Mouse (Mus musculus): Measurements from ENCODE around the gene Map2k5. TPM values are rescaled to one million over a fixed set of nuclear protein-coding genes. Genes with fewer than 3 reads are reported as not detected.
A peak's percentile ranks its signal among the peaks of the same experiment; 100 is the strongest.

The Map2k5 gene
- polyA plus RNA-seq, 1 experiment from 2014 or later: 27.3 TPM

- Histone ChIP-seq H3K27ac (ENCODE audit: low read length) (no peak overlapping the region), H3K4me1 (replicated peaks; ENCODE audit: control insufficient read depth, insufficient read depth, low read length) (peaks cover 32% of the 10 kb centered on the region), H3K36me3 (ENCODE audit: control insufficient read depth, insufficient read depth, low read length) (no peaks in the 10 kb centered on the region), H3K9ac (ENCODE audit: low read length) (no peak overlapping the region), H3K9me3 (ENCODE audit: control insufficient read depth, low read length) (no peaks in the 10 kb centered on the region), H3K4me3 (ENCODE audit: low read length) (no peak overlapping the region), H3K4me2 (ENCODE audit: low read depth, low read length) (no peak overlapping the region), H3K27me3 (ENCODE audit: control insufficient read depth, insufficient read depth, low read depth, low read length) (peaks cover 99% of the 10 kb centered on the region)
- WGBS: 1% methylated on average over 47 of the region's 47 CpGs
- ATAC-seq (ENCODE audit: low read depth): no peak
Measured at GRCm38 (mm10) chr9:63143641-63144501, 233.8 kb downstream of the Map2k5 start.

DNA sequence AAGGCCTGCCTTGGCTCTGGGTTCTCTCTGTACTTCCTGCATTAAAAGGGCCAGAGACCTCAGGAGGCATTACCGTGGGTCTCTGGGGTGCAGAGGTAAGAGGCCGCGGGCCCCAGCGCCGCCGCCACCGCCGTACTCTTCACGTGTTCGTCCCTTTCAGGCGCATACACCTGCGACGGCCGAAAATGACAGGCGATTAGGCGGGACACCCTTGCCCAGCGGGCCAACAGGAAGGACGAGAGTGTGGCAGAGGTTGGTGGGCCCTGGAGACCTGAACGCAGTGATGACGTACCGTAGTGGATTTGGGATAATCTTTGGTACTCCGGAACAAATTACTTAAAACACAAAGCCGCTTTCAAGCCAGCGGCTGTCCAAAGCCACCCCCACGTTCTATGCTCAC is 234.5 kb downstream of the Map2k5 start:
- ATAC-seq (ENCODE audit: low read depth): no peak
- Histone ChIP-seq H3K9ac (ENCODE audit: low read length) (no peak overlapping the region), H3K9me3 (ENCODE audit: control insufficient read depth, low read length) (no peaks in the 10 kb centered on the region), H3K27me3 (ENCODE audit: control insufficient read depth, insufficient read depth, low read depth, low read length) (peaks cover 99% of the 10 kb centered on the region), H3K27ac (ENCODE audit: low read length) (no peak overlapping the region), H3K4me1 (replicated peaks; ENCODE audit: control insufficient read depth, insufficient read depth, low read length) (peaks cover 32% of the 10 kb centered on the region), H3K4me2 (ENCODE audit: low read depth, low read length) (no peak overlapping the region), H3K4me3 (ENCODE audit: low read length) (no peak overlapping the region), H3K36me3 (ENCODE audit: control insufficient read depth, insufficient read depth, low read length) (no peaks in the 10 kb centered on the region)
- 2% methylated on average over 25 of the region's 25 CpGs for WGBS

DNA sequence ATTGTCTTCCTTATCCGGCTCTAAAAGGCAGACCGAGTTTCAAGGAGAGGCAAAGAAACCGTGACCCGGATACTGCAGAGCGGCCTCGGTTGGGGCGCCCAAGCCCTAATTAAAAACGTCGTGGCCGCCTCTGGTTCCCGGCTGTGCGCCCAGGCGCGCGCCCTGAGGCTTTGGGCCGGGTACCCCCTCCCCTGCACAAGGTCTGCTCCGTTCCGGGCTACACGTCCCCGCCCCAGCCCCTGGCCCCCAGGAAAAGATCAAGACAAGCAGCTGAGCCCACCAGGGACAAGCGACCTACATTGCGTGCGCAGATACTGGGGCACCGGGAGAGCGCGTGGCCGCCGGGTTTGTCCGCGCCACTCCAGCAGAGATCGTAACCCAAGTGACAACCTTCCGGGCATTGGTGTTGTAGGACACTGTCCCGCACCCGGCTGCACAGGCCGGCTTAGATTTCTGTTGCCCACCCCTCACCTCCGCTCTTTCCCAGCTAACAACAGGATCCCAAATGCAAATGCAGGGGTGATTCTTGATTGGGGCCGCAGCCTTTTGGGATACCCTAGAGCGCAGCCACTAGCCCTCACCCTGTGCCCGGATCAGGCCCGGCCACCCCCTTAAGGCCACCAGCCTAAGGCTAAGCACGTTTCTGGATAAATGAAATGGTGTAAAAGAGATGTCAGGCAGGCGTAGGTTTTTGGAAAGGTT is 235.2 kb downstream of the Map2k5 start:
- Histone ChIP-seq H3K27ac (ENCODE audit: low read length) (no peak overlapping the region), H3K4me2 (ENCODE audit: low read depth, low read length) (no peak overlapping the region), H3K27me3 (ENCODE audit: control insufficient read depth, insufficient read depth, low read depth, low read length) (peaks cover 99% of the 10 kb centered on the region), H3K36me3 (ENCODE audit: control insufficient read depth, insufficient read depth, low read length) (no peaks in the 10 kb centered on the region), H3K4me1 (replicated peaks; ENCODE audit: control insufficient read depth, insufficient read depth, low read length) (peaks cover 32% of the 10 kb centered on the region), H3K9ac (ENCODE audit: low read length) (no peak overlapping the region), H3K9me3 (ENCODE audit: control insufficient read depth, low read length) (no peaks in the 10 kb centered on the region), H3K4me3 (ENCODE audit: low read length) (0 out of 2 replicates have a peak overlapping the region, but pooled peaks have one; percentile 12)
- WGBS: 1% methylated on average over 42 of the region's 42 CpGs
- no peak for ATAC-seq (ENCODE audit: low read depth)

DNA sequence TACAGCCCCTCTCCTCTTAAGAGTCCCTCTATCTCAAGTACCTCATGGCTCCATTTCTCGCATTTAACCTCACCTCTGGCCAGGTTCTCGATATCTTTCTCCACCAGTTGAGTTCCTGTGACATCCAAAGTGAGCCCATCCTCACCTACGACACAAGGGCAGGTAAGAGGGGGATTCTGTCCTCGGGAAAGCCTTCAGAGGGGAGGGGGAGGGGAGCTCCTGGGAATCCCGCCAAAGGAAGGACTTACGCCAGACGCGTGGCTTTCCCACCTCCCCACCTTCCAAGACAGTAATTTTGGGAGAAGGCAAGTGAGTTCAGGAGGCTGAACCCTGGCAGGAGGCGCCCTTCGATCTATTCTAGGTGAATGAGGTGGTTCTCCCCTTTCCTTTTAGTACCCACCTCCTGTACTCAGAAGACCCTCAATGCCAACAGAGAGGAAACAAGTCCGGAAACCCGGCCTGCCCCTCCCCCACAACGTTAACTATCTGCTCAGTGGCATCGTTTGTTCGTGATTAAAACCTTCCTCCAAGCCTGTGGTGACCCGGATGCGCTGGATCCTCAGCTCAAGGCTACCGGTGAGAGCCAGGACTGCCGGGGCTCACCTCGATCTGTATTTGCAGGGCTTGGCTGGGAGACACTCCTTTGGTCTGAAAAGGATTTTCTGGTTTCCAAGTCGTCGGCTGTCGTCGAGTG is 235.9 kb downstream of the Map2k5 start:
- no peaks in the 10 kb centered on the region for H3K9me3 ChIP-seq (ENCODE audit: control insufficient read depth, low read length)
- no peak overlapping the region for H3K4me3 ChIP-seq (ENCODE audit: low read length)
- H3K4me1 ChIP-seq (replicated peaks; ENCODE audit: control insufficient read depth, insufficient read depth, low read length): peaks cover 30% of the 10 kb centered on the region
- no peaks in the 10 kb centered on the region for H3K36me3 ChIP-seq (ENCODE audit: control insufficient read depth, insufficient read depth, low read length)
- no peak overlapping the region for H3K9ac ChIP-seq (ENCODE audit: low read length)
- H3K27me3 ChIP-seq (ENCODE audit: control insufficient read depth, insufficient read depth, low read depth, low read length): peaks cover 99% of the 10 kb centered on the region
- WGBS: 2% methylated on average over 24 of the region's 24 CpGs
- no peak overlapping the region for H3K4me2 ChIP-seq (ENCODE audit: low read depth, low read length)
- ATAC-seq (ENCODE audit: low read depth): no peak
- H3K27ac ChIP-seq (ENCODE audit: low read length): no peak overlapping the region

DNA sequence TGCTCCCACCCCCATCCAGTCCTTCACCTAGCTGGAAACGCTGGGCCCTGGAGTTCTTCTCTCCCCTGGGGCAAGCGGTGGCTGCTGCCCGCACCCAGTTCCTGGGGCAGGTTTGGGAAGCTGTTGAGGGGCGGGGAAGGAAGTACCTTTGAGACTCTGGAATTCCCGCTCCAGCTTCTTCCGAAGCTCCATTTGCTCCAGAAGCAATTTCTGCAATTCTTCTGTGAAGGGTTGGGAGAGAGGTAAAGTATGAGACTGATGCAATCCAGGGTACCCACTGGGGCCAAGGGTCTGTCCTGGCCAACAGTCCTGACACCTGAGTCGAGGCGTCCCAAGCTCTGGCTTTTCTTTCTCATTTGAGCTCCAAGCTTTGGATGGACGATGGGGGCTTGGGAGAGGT is 237.5 kb downstream of the Map2k5 start:
- ATAC-seq (ENCODE audit: low read depth): no peak
- no peak overlapping the region for H3K9ac ChIP-seq (ENCODE audit: low read length)
- H3K4me1 ChIP-seq (replicated peaks; ENCODE audit: control insufficient read depth, insufficient read depth, low read length): peaks cover 16% of the 10 kb centered on the region
- H3K4me3 ChIP-seq (ENCODE audit: low read length): no peak overlapping the region
- H3K36me3 ChIP-seq (ENCODE audit: control insufficient read depth, insufficient read depth, low read length): no peaks in the 10 kb centered on the region
- H3K27me3 ChIP-seq (ENCODE audit: control insufficient read depth, insufficient read depth, low read depth, low read length): peaks cover 97% of the 10 kb centered on the region
- no peaks in the 10 kb centered on the region for H3K9me3 ChIP-seq (ENCODE audit: control insufficient read depth, low read length)
- H3K27ac ChIP-seq (ENCODE audit: low read length): no peak overlapping the region
- no peak overlapping the region for H3K4me2 ChIP-seq (ENCODE audit: low read depth, low read length)
- 4% methylated on average over 9 of the region's 9 CpGs for WGBS

DNA sequence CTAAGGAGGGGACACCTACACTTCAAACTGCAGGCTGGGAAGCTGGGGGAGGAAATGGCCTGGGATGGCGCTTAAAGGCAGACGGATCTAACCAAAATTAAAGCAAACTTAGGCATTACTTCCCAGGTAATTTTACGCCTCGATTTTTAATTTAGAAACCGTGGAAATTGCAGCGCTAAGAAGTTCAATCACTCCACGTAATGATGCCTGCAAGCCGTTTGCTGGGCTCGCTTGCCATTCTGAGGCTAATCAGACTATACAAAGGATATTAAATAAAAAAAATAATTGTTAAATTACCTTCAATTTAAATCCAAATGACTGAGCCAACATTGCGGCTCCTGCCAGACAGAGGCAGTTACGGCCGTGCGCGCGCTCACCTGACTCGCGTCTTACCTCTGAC is 238.0 kb downstream of the Map2k5 start:
- H3K9ac ChIP-seq (ENCODE audit: low read length): no peak overlapping the region
- no peak for ATAC-seq (ENCODE audit: low read depth)
- no peak overlapping the region for H3K27ac ChIP-seq (ENCODE audit: low read length)
- peaks cover 13% of the 10 kb centered on the region for H3K4me1 ChIP-seq (replicated peaks; ENCODE audit: control insufficient read depth, insufficient read depth, low read length)
- H3K4me2 ChIP-seq (ENCODE audit: low read depth, low read length): no peak overlapping the region
- peaks cover 97% of the 10 kb centered on the region for H3K27me3 ChIP-seq (ENCODE audit: control insufficient read depth, insufficient read depth, low read depth, low read length)
- 3% methylated on average over 17 of the region's 17 CpGs for WGBS
- H3K9me3 ChIP-seq (ENCODE audit: control insufficient read depth, low read length): no peaks in the 10 kb centered on the region
- no peaks in the 10 kb centered on the region for H3K36me3 ChIP-seq (ENCODE audit: control insufficient read depth, insufficient read depth, low read length)
- no peak overlapping the region for H3K4me3 ChIP-seq (ENCODE audit: low read length)

DNA sequence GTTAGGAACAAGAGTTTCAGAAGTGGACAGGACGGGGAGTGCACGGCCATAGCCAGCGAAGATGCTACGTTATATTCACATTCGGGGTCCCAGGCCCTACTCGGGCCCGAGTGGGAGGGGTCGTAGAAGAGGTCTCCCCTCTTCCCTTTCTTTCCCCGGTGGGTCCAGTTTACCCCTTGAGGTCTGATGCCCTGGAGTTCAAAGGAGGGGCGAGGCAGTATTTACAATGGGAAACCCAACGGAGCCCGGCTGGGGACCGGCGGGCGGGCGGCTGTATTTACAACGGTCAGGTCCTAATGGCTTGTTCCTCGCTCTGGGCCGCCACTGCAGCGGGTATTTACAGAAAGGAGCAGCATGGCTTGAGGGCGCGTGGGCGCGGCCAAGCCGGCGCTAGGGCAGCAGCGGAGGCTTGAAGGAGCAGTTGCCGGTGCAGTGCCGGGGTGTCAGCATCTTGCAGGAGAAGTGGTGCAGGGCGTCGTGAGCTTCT is 239.2 kb downstream of the Map2k5 start:
- Histone ChIP-seq H3K4me2 (ENCODE audit: low read depth, low read length) (peak overlapping the region; percentile 42), H3K9ac (ENCODE audit: low read length) (no peak overlapping the region), H3K36me3 (ENCODE audit: control insufficient read depth, insufficient read depth, low read length) (no peaks in the 10 kb centered on the region), H3K27me3 (ENCODE audit: control insufficient read depth, insufficient read depth, low read depth, low read length) (peaks cover 97% of the 10 kb centered on the region), H3K9me3 (ENCODE audit: control insufficient read depth, low read length) (no peaks in the 10 kb centered on the region), H3K4me3 (ENCODE audit: low read length) (peak overlapping the region; percentile 25), H3K4me1 (replicated peaks; ENCODE audit: control insufficient read depth, insufficient read depth, low read length) (peaks cover 12% of the 10 kb centered on the region), H3K27ac (ENCODE audit: low read length) (no peak overlapping the region)
- ATAC-seq (ENCODE audit: low read depth): no peak
- WGBS: under 1% methylated on average over 31 of the region's 31 CpGs

DNA sequence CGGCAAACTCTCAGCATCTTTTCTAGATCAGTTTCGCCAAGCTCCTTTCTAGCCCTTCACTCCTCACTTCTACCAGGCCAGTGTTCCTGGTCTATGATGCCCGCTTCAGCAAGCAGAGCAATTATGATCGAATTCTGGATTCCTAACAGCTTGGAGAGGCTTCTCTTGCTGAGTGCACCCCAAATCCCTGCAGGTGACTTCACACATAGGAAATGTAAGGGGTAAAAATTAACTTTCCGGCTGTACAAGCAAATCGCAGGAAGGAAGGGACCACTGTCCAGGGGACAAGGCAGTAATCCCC is 240.1 kb downstream of the Map2k5 start:
- no peak for ATAC-seq (ENCODE audit: low read depth)
- no peak overlapping the region for H3K4me2 ChIP-seq (ENCODE audit: low read depth, low read length)
- no peaks in the 10 kb centered on the region for H3K36me3 ChIP-seq (ENCODE audit: control insufficient read depth, insufficient read depth, low read length)
- peaks cover 89% of the 10 kb centered on the region for H3K27me3 ChIP-seq (ENCODE audit: control insufficient read depth, insufficient read depth, low read depth, low read length)
- no peak overlapping the region for H3K9ac ChIP-seq (ENCODE audit: low read length)
- no peak overlapping the region for H3K27ac ChIP-seq (ENCODE audit: low read length)
- no peak overlapping the region for H3K4me3 ChIP-seq (ENCODE audit: low read length)
- 5% methylated on average over 6 of the region's 6 CpGs for WGBS
- H3K9me3 ChIP-seq (ENCODE audit: control insufficient read depth, low read length): no peaks in the 10 kb centered on the region
- H3K4me1 ChIP-seq (replicated peaks; ENCODE audit: control insufficient read depth, insufficient read depth, low read length): peaks cover 12% of the 10 kb centered on the region

Measured in lung, embryonic 16.5 days (tissue).